Mouse (Mus musculus): ENCODE data around the gene Cdyl. TPM values are rescaled to one million over a fixed set of nuclear protein-coding genes. Genes with fewer than 3 reads are reported as not detected.

The Cdyl gene
- polyA plus RNA-seq, 1 experiment = 41.1 TPM

- TF ChIP-seq CTCF (IDR thresholded peaks at IDR 0.05; ENCODE audit: low read depth, low read length) = no peak
- TF ChIP-seq EP300 (IDR thresholded peaks at IDR 0.05; ENCODE audit: insufficient read depth, low read depth, low read length) = no peak
- H3K27ac ChIP-seq (ENCODE audit: insufficient read depth, low read length) = no peak overlapping the region
- no peaks in the 10 kb centered on the region for H3K36me3 ChIP-seq (ENCODE audit: control insufficient read depth, insufficient read depth, low read length, poor library complexity, severe bottlenecking)
- H3K9ac ChIP-seq (ENCODE audit: low read depth, poor library complexity, severe bottlenecking) = no peak overlapping the region
- no peaks in the 10 kb centered on the region for H3K27me3 ChIP-seq (ENCODE audit: control insufficient read depth, insufficient read depth, low read length, poor library complexity, severe bottlenecking)
- no peak overlapping the region for H3K4me3 ChIP-seq (ENCODE audit: low read depth, low read length)
- peaks cover 4% of the 10 kb centered on the region for H3K4me1 ChIP-seq (ENCODE audit: control insufficient read depth, insufficient read depth, low read length)
- H3K9me3 ChIP-seq (replicated peaks; ENCODE audit: control insufficient read depth, insufficient read depth, low read length, poor library complexity, severe bottlenecking) = no peaks in the 10 kb centered on the region
These were observed 148.3 kb downstream of the Cdyl start for GRCm38 (mm10) chr13:35807940-35808339.

DNA sequence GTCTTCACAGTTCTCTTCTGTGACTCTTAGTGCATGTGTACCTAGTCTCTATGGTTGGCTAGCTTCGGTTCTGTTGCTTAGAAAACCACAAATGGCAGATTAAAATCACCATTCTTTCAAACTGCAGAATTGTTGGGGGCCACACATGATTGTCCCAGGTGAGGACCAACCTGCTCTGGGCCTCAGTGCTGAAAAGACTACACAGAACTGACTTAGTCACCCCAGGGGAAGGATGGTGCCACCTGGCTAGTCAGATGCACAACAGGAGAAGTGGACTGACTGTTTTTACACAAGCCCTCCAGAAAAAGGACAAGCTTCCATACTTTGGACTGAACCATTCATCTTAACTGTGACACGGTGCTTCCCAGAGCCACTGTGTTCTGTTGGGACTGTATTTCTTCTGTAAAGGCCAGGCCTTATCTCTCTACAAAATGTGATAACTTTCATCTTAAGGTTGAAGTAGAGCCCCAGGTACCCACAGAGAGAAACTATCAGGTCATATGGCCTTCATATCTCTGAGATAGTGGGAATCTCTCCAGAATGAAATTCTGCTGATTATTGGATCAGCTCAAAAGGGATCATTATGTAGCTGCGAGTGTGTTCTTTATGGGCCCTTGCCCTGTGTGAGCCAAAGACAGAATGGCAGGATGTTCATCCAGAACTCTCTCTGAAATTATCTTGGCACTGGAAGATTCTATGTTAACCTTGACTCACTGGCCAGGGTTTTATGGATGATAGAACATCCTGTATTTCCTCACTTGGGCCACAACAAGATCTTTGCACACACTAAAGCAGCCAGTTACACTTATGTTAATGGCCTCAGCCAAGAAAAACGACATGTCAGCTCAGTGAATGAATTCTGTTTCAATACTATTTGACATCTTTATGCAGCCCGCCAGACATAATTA lies 149.9 kb downstream of the Cdyl start:
- Histone ChIP-seq H3K4me1 (ENCODE audit: control insufficient read depth, insufficient read depth, low read length) (peaks cover 2% of the 10 kb centered on the region), H3K27me3 (ENCODE audit: control insufficient read depth, insufficient read depth, low read length, poor library complexity, severe bottlenecking) (no peaks in the 10 kb centered on the region), H3K9ac (ENCODE audit: low read depth, poor library complexity, severe bottlenecking) (no peak overlapping the region), H3K36me3 (ENCODE audit: control insufficient read depth, insufficient read depth, low read length, poor library complexity, severe bottlenecking) (no peaks in the 10 kb centered on the region), H3K4me3 (ENCODE audit: low read depth, low read length) (no peak overlapping the region), H3K27ac (ENCODE audit: insufficient read depth, low read length) (no peak overlapping the region), H3K9me3 (replicated peaks; ENCODE audit: control insufficient read depth, insufficient read depth, low read length, poor library complexity, severe bottlenecking) (no peaks in the 10 kb centered on the region)
- TF ChIP-seq EP300 (IDR thresholded peaks at IDR 0.05; ENCODE audit: insufficient read depth, low read depth, low read length) = no peak

- TF ChIP-seq CTCF (IDR thresholded peaks at IDR 0.05; ENCODE audit: low read depth, low read length) (no peak), POLR2A (IDR thresholded peaks at IDR 0.05; ENCODE audit: insufficient read depth, low read length) (no peak), EP300 (IDR thresholded peaks at IDR 0.05; ENCODE audit: insufficient read depth, low read depth, low read length) (no peak)
- Histone ChIP-seq H3K4me1 (ENCODE audit: control insufficient read depth, insufficient read depth, low read length) (peaks cover 2% of the 10 kb centered on the region), H3K9ac (ENCODE audit: low read depth, poor library complexity, severe bottlenecking) (no peak overlapping the region), H3K27me3 (ENCODE audit: control insufficient read depth, insufficient read depth, low read length, poor library complexity, severe bottlenecking) (no peaks in the 10 kb centered on the region), H3K4me3 (ENCODE audit: low read depth, low read length) (no peak overlapping the region), H3K9me3 (replicated peaks; ENCODE audit: control insufficient read depth, insufficient read depth, low read length, poor library complexity, severe bottlenecking) (no peaks in the 10 kb centered on the region), H3K27ac (ENCODE audit: insufficient read depth, low read length) (no peak overlapping the region), H3K36me3 (ENCODE audit: control insufficient read depth, insufficient read depth, low read length, poor library complexity, severe bottlenecking) (no peaks in the 10 kb centered on the region)
These were observed 150.5 kb downstream of the Cdyl start for GRCm38 (mm10) chr13:35810160-35810537.

DNA sequence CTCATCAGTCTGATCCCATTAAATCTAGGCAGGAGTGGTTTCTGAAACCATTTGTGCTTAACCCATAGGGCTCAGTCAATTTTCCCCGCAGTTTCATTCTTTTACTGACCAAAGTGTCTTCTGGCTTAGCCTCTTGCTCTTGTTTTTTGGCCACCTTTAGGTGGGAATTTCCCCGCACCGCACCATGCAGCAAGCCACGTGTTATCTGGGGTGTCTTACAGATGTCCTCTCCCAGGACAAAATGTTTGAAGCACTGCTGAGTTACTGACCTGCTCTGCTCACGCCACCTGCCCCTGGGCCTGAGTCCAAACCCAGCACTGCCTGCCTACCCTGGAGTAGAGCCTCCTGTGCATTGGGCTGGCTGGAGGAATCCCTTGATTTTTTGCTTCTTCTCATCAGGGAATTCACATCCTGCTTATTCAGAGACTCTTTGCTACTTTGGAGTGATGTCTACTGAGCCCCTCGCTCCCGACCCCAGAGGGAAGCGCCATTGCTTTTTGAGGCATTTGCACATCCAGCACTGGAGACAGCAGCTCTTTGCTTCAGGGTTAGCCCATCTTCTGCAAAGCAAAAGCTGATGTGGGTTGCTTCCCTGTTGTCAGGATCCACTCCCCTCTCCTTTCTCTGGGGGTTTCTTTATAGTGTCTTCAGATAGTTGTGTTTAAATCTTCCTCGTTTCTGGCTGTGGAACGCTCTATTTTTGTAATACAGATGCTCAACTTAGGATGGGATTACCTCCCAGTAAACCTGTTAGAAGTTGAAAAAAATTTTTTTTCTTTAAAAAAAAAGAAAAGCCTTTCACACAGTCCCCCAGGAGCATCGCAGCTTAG lies 151.9 kb downstream of the Cdyl start:
- Histone ChIP-seq H3K9me3 (replicated peaks; ENCODE audit: control insufficient read depth, insufficient read depth, low read length, poor library complexity, severe bottlenecking) (no peaks in the 10 kb centered on the region), H3K9ac (ENCODE audit: low read depth, poor library complexity, severe bottlenecking) (no peak overlapping the region), H3K27ac (ENCODE audit: insufficient read depth, low read length) (no peak overlapping the region), H3K4me1 (ENCODE audit: control insufficient read depth, insufficient read depth, low read length) (peaks cover 2% of the 10 kb centered on the region), H3K27me3 (ENCODE audit: control insufficient read depth, insufficient read depth, low read length, poor library complexity, severe bottlenecking) (no peaks in the 10 kb centered on the region), H3K36me3 (ENCODE audit: control insufficient read depth, insufficient read depth, low read length, poor library complexity, severe bottlenecking) (peaks cover 13% of the 10 kb centered on the region), H3K4me3 (ENCODE audit: low read depth, low read length) (no peak overlapping the region)
- TF ChIP-seq EP300 (IDR thresholded peaks at IDR 0.05; ENCODE audit: insufficient read depth, low read depth, low read length) (no peak), CTCF (IDR thresholded peaks at IDR 0.05; ENCODE audit: low read depth, low read length) (no peak), POLR2A (IDR thresholded peaks at IDR 0.05; ENCODE audit: insufficient read depth, low read length) (no peak)

DNA sequence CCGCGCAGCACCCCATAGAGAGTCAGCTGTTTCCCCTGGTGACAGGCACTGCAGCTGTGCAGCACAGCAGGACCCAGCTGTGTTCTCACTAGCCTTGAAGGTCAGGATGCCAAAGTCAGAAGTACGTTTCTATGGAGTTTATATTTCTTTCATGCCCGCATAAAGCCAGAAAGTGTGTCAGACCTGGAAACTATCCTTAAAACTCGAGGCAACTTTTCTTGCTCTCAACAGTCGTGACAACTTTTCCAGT lies 152.5 kb downstream of the Cdyl start:
- H3K4me1 ChIP-seq (ENCODE audit: control insufficient read depth, insufficient read depth, low read length) = peaks cover 2% of the 10 kb centered on the region
- H3K27ac ChIP-seq (ENCODE audit: insufficient read depth, low read length) = no peak overlapping the region
- peaks cover 18% of the 10 kb centered on the region for H3K36me3 ChIP-seq (ENCODE audit: control insufficient read depth, insufficient read depth, low read length, poor library complexity, severe bottlenecking)
- no peaks in the 10 kb centered on the region for H3K9me3 ChIP-seq (replicated peaks; ENCODE audit: control insufficient read depth, insufficient read depth, low read length, poor library complexity, severe bottlenecking)
- no peak overlapping the region for H3K4me3 ChIP-seq (ENCODE audit: low read depth, low read length)
- no peaks in the 10 kb centered on the region for H3K27me3 ChIP-seq (ENCODE audit: control insufficient read depth, insufficient read depth, low read length, poor library complexity, severe bottlenecking)
- no peak overlapping the region for H3K9ac ChIP-seq (ENCODE audit: low read depth, poor library complexity, severe bottlenecking)
- TF ChIP-seq EP300 (IDR thresholded peaks at IDR 0.05; ENCODE audit: insufficient read depth, low read depth, low read length) (no peak), CTCF (IDR thresholded peaks at IDR 0.05; ENCODE audit: low read depth, low read length) (no peak), POLR2A (IDR thresholded peaks at IDR 0.05; ENCODE audit: insufficient read depth, low read length) (no peak)

Data from ES-Bruce4 (cell line).